Mouse (Mus musculus): ENCODE data around the gene Ern2. TPM values are rescaled to one million over a fixed set of nuclear protein-coding genes. Genes with fewer than 3 reads are reported as not detected.

The Ern2 gene
- total RNA-seq, 2 experiments from 2014 or later = not detected

DNA sequence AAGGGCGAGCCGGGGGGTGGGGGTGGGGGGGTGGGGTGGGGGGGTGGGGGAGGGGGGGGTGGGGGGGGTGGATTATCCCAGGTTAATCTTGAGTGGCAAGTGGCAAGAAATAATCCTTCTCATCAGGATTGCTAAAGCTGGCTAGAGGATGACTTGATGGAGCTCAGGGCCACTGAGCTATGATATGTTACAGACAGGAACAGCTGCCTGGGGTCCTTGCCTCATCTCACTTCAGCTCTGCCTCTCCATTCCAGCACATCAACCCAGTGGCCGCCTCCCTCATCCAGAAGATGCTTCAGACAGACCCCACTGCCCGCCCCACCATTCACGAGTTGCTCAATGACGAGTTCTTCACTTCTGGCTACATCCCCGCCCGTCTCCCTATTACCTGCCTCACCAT lies 22.2 kb downstream of the Ern2 start:
- no peak for ATAC-seq (replicated peaks; ENCODE audit: low FRiP score, low TSS enrichment, poor library complexity, severe bottlenecking)

DNA sequence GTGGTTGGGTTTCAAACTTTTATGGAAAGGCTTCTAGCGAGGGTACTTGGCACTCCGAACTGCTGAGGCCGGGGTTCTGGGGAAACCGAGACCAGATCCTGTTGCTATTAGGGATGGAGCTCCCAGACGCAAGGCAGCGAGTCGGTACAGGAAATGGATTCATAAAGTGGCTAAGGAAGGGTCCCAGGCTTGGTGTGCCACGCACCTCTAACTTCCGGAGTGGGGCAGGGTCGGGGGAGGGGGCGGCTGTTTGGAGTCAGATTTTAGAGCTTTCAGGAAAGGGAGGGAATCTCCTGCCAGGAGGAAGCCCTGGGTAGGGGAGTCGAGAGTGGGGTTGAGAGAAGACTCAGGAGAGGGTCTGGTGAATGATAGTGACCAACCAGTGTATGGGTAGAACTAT lies 26.0 kb downstream of the Ern2 start:
- no peak for ATAC-seq (replicated peaks; ENCODE audit: low FRiP score, low TSS enrichment, poor library complexity, severe bottlenecking)

DNA sequence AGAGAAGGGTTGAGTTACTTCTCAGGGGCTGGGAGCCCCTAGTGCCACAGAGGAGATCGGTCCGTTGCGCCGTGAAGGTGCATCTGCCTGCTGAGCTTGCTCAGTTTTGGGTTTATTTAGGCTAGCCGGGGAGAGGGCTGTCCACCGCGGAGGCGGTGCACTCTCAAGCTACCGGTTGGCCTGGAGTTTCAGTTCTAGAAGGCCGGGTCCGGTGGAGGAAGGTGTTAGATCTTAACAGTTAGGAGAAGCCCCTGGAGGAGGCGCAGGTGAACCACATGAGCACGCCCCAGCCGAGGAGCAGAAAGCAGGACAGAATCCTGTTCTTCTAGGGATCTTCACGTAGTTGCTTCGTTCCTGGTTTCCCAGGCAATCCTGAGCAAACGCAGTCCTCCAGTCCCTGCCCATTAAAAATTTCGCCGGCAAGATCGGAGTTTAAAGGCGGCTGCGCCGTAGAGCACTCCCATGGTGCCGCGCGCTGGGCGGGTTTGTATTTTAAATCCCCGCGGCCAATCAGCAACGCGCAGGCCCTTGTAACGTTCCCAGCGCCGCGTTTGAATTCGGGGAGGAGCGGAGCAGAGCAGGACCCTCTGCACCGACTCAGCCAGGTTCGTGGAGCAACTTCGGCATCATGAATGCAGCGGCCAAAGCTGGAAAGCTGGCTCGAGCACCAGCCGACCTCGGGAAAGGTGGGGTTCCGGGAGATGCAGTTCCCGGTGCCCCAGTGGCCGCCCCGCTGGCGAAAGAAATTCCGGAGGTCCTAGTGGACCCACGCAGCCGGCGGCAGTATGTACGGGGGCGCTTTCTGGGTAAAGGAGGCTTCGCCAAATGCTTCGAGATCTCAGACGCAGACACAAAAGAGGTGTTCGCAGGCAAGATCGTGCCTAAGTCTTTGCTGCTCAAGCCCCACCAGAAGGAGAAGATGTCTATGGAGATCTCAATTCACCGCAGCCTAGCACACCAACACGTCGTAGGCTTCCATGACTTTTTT lies 26.8 kb downstream of the Ern2 start, which contains the start of gene Plk1:
TSS of gene Plk1 (plus strand) at position 525 of the 988 bp plus-strand sequence.
- ATAC-seq (replicated peaks; ENCODE audit: low FRiP score, low TSS enrichment, poor library complexity, severe bottlenecking) = peak; percentile 83

DNA sequence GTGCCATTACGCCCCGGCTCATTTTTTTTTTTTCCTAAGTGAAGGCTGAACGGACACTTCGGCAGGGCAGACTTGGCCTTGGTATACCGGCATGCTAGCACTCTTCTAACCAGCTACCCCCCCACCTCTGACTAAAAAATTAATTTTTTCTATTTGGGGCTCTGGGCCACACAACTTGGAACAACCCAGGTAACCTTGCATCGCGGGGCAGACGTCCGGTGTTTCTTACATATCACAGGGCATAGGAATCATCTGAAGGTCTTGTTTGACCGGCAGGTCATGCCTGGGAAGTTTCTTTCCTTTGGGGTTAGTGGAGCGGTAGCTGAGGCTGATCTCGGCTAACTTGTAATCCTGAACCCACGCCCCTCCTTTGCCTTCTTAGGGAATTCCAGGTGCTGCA lies 27.5 kb downstream of the Ern2 start:
- ATAC-seq (replicated peaks; ENCODE audit: low FRiP score, low TSS enrichment, poor library complexity, severe bottlenecking) = peak; percentile 9

DNA sequence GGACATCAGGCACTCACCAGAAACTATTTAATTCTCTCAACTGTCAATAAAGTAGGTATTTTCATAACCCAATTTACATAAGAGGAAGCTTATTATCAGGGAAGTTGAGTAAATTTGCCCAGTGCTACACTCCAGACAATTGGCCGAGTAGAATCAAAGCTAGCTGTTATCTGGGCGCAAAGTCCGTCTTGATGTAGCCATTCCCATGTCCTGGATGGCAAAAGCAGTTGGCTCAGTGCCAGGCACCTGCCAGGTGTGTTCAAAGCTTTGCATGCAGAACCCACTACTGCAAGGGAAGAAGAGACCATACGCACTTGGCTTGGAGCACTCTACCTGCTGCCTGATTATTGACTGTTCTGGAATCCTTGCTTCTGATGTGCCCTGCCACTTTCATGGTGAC lies 33.5 kb downstream of the Ern2 start:
- ATAC-seq (replicated peaks; ENCODE audit: low FRiP score, low TSS enrichment, poor library complexity, severe bottlenecking) = no peak

DNA sequence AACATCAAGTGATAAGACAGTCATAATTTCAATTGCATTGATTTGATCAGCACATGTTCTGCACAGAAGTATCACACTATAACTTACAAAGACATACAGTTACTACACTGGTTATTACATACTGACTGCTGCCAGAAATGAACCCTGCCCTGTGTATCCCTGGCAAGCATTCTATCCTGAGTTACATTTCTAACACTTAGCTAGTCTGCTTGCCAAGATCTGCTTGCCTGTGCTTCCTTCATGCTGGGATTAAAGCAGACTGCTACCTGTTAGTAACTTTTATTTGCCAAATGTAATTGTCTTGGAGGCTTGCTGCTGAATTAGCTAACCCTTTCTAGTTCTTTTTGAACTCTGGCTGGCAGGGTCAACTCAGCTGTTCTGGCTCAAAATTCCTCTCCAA lies 45.0 kb downstream of the Ern2 start:
- no peak for ATAC-seq (replicated peaks; ENCODE audit: low FRiP score, low TSS enrichment, poor library complexity, severe bottlenecking)

DNA sequence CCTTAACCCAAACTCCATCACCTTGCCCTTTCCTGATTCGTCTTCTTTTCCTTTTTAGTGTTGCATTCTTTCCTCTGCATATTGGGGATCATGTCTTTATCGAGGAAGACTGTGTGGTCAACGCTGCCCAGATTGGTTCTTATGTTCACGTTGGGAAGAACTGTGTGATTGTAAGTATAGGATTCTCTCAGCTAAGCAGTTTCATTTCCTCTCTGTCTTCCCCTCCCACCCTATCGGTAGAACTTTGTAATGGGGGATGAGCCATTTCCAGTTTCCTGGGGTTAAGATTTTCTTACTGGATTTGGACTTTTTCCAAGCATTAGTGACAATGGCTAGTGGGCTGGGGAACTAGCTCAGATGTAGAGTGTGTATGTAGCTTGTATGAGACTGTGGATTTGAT lies 47.8 kb downstream of the Ern2 start:
- ATAC-seq (replicated peaks; ENCODE audit: low FRiP score, low TSS enrichment, poor library complexity, severe bottlenecking) = no peak

DNA sequence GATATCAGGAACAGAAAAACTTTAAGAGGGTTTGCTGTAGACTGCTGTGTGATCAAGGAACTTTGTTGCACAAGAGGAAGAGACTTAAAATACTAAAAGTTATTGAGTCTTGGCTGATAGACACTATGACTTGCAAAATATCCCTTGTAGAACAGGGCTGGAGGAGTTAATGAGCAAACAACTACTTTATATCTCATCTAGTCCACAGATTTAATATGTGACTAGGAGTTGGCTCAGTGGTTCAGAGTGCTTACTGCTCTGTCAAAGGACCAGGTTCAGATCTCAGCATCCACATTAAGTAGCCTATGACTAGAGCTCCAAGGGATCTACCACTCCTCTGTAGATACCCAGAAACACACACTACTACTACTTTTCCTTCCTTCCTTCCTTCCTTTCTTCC lies 48.9 kb downstream of the Ern2 start:
- no peak for ATAC-seq (replicated peaks; ENCODE audit: low FRiP score, low TSS enrichment, poor library complexity, severe bottlenecking)

DNA sequence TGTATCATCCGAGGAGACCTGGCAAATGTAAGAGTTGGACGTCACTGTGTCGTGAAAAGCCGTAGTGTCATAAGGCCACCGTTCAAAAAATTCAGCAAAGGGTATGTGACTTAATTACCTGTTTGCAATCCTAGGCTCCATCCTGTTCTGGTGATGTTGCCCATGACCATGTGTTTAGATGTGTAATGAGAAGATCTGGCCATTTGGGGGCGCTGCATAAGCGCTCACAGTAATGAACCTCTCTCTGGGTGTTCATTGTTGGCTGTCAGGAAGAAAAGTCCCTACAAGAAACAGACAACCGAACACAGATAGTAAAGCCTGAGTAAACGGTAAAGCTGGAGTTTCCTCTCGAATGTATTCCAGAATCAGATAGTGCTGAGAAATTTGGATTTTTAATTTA lies 50.9 kb downstream of the Ern2 start:
- ATAC-seq (replicated peaks; ENCODE audit: low FRiP score, low TSS enrichment, poor library complexity, severe bottlenecking) = no peak

DNA sequence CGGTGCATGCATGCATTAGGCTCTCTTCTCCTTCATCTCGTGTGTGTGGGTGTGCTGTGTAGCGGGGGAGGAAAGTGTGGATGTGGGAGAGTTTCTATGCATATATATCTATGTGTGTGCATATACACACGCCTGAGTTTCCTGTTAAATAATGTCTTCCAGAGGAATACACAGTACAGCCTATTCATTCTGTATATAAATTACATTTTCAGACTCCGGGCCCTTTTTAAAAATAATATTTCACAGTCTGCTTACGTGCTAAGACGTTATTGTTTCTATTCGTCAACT lies 52.7 kb downstream of the Ern2 start:
- ATAC-seq (replicated peaks; ENCODE audit: low FRiP score, low TSS enrichment, poor library complexity, severe bottlenecking) = no peak

DNA sequence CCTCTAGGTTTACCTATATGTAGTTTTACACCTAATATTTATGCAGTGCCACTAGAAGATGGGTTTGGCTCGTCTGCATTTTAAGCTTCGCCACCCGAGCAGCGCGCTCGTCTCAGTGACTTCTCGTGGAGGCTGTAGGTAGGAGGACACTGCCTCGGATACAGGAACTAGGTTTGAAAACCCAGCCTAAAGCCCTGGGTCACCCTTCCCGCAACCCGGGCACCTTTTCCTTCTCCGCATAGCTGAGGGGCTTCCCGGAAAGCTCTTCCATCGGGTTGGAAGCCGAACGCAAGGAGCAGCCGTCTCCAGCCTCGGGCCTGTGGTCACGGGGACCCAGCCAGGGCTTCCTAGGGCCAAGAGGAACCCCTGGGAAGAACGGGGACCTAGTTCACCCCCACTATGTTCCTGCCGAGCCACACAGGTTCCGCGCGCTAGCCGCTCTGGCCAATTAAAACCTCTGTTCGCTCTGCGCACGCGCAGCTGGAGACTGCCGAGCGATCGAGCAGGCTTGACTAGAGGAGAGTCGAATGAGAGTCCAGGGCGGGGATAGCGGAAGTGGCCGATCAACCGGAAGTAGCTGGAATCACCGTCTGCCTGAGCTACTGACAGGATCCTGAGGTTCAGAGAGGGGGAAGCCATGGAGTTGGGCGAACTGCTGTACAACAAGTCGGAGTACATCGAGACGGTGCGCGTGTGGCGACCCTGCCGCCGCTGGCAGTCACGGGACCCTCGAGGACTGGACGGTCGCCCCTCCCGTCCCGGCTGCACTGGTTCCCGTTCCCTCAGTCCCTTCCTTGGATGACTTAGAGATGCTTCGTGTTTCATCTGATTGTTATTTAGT lies 53.3 kb downstream of the Ern2 start, which contains the start of the genes Palb2 and Dctn5:
TSS of gene Palb2 (minus strand) at position 489 of the 841 bp plus-strand sequence.
TSS of gene Dctn5 (plus strand) at position 545 of the 841 bp plus-strand sequence.
- peak; percentile 95 for ATAC-seq (replicated peaks; ENCODE audit: low FRiP score, low TSS enrichment, poor library complexity, severe bottlenecking)

DNA sequence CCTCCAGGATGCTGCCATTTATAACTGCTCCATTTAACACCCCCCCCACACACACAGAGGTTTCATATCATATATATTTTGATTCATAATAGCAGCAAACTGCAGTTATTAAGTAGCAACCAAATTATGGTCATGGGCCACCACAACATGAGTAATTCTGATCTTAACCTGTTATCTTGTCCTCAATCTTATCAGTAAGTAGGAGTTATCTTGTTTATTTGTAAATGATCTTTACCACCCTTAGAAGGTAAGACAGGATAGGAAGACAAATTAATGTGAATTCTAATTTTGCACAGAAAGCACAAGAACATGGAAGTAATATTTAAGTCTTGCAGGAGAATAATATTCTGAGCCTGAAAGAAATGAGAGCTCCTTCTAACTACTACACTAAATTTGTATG lies 54.2 kb downstream of the Ern2 start:
- no peak for ATAC-seq (replicated peaks; ENCODE audit: low FRiP score, low TSS enrichment, poor library complexity, severe bottlenecking)

DNA sequence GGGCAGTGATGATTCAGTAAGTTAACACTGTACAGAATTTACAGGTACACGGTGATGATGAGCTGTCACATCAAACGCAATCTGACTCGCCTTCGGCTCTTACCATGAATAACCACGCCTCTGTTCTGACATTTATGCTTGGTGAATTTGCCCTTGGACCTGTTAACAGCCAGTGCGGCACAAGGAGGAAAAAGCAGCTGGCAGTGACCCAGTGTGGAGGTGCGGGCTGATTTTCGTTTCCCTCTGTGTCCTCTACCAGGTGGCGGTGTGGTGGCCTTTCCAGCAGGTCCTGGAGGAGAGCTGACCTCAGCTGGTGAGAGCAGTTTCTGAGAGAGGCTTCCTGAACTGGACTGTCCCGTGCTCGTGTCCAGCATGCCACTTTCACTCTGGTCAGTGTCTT lies 59.1 kb downstream of the Ern2 start:
- no peak for ATAC-seq (replicated peaks; ENCODE audit: low FRiP score, low TSS enrichment, poor library complexity, severe bottlenecking)

DNA sequence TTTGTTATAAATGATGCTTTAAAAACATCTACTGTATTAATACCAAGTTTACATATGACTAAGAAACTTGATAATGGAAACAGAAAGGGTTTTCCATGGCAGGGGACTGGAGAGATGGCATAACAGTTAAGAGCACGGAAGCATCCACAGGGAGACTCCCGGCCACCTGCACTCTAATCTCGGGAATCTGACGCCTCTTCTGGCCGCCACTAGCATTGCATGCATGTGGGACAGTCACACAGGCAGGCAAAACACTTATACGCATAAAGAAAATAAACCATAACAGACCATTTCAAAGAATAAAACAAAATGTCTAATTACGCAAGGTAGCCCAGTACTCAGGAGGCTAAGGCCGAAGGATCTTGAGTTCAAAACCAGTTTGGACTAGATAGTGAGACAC lies 60.4 kb downstream of the Ern2 start:
- ATAC-seq (replicated peaks; ENCODE audit: low FRiP score, low TSS enrichment, poor library complexity, severe bottlenecking) = peak; percentile 57; the same call in 1 of the 2 replicates

DNA sequence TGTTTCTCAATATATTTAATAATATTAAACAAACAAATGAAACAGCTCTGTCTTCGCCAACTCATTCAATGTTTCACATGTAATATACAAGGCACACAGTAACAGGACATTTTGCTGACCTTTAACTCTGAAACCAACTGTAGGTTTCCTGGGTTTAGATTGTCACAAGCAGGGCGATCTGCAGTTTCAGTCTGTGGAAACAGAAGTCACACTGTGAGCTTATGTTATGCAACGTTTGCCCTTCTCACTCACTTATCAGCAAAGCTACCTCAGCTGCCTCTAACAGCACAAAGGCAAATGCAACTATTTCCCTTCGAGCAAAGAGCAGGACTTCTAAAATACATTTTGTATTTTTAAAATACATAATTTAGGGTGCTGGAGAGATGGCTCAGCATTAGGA lies 62.5 kb downstream of the Ern2 start:
- ATAC-seq (replicated peaks; ENCODE audit: low FRiP score, low TSS enrichment, poor library complexity, severe bottlenecking) = no peak

Other genes with a start within 250 kb of the Ern2 start
- gene Cog7, start 204.5 kb downstream of the Ern2 start, total RNA-seq (2014; fragmentation: Nextera tagmentation) = 15.1 and 16.2 TPM in 2 replicates
- gene Cog7, start 204.5 kb downstream of the Ern2 start, total RNA-seq (2017) = 10.9 and 11.2 TPM in 2 replicates
- gene Gga2, start 165.0 kb downstream of the Ern2 start, total RNA-seq (2014; fragmentation: Nextera tagmentation) = 39.0 and 40.3 TPM in 2 replicates
- gene Gga2, start 165.0 kb downstream of the Ern2 start, total RNA-seq (2017) = 22.4 and 23.8 TPM in 2 replicates
- gene Ubfd1, start 119.0 kb downstream of the Ern2 start, total RNA-seq (2014; fragmentation: Nextera tagmentation) = 37.7 and 39.4 TPM in 2 replicates
- gene Ubfd1, start 119.0 kb downstream of the Ern2 start, total RNA-seq (2017) = 30.4 and 44.2 TPM in 2 replicates
- 10.0 and 10.3 TPM in 2 replicates for gene Ears2, start 118.9 kb downstream of the Ern2 start, total RNA-seq (2014; fragmentation: Nextera tagmentation)
- gene Ears2, start 118.9 kb downstream of the Ern2 start, total RNA-seq (2017) = 7.1 and 8.9 TPM in 2 replicates
- 337 and 365 TPM in 2 replicates for gene Ndufab1, start 84.3 kb downstream of the Ern2 start, total RNA-seq (2014; fragmentation: Nextera tagmentation)
- 59.5 and 174 TPM in 2 replicates for gene Ndufab1, start 84.3 kb downstream of the Ern2 start, total RNA-seq (2017)
- 37.8 and 43.2 TPM in 2 replicates for gene Palb2, start 53.2 kb downstream of the Ern2 start, total RNA-seq (2014; fragmentation: Nextera tagmentation)
- 17.7 and 21.8 TPM in 2 replicates for gene Palb2, start 53.2 kb downstream of the Ern2 start, total RNA-seq (2017)
- 58.6 and 63.0 TPM in 2 replicates for gene Dctn5, start 53.2 kb downstream of the Ern2 start, total RNA-seq (2014; fragmentation: Nextera tagmentation)
- 60.1 and 69.3 TPM in 2 replicates for gene Dctn5, start 53.2 kb downstream of the Ern2 start, total RNA-seq (2017)
- gene Plk1, start 26.8 kb downstream of the Ern2 start, total RNA-seq (2014; fragmentation: Nextera tagmentation) = 49.4 and 49.9 TPM in 2 replicates
- 43.6 and 55.5 TPM in 2 replicates for gene Plk1, start 26.8 kb downstream of the Ern2 start, total RNA-seq (2017)
- not detected in 2 replicates for gene Chp2, start 33.3 kb upstream of the Ern2 start, total RNA-seq (2014; fragmentation: Nextera tagmentation)
- not detected in 2 replicates for gene Chp2, start 33.3 kb upstream of the Ern2 start, total RNA-seq (2017)
- 6.0 and 11.4 TPM in 2 replicates for gene Prkcb, start 102.5 kb upstream of the Ern2 start, total RNA-seq (2014; fragmentation: Nextera tagmentation)
- gene Prkcb, start 102.5 kb upstream of the Ern2 start, total RNA-seq (2017) = 0.19 and 3.6 TPM in 2 replicates